Mouse (Mus musculus): ENCODE results near the gene Gtf2f1. TPM values are rescaled to one million over a fixed set of nuclear protein-coding genes. Genes with fewer than 3 reads are reported as not detected.

Gene Gtf2f1
- total RNA-seq, 2 experiments from 2014 or later: 54.5 to 59.1 TPM

DNA sequence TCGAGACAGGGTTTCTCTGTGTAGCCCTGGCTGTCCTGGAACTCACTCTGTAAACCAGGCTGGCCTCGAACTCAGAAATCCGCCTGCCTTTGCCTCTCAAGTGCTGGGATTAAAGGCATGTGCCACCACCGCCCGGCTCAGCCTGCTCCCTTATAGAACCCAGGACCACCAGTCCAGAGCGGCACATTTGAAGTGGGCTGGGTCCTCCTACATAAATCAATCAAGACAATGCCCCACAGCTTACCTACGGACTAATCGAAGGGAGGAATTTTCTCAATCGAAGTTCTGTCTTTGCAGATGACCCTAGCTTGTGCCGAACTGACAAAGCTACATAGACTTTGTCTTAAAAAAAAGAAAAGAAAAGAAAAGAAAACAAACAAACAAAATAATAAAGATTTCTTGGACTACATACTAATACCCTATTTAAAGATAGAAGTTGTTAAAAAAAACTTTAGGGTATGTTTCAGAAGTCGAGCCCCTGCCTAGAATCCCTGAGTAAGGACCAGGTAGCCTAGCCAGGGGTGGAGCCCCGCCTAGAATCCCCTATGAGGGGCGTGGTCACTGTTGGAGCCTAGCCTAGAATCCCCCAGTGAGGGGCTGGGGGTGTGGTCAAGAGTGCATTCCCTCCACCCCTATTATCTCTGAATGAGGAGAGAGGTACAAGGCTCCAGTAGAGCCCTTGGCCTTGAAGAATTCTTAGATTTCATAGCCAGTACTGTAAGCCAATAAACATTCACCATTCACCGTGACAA, 37.0 kb downstream of the Gtf2f1 start:
- no peak for DNase-seq

DNA sequence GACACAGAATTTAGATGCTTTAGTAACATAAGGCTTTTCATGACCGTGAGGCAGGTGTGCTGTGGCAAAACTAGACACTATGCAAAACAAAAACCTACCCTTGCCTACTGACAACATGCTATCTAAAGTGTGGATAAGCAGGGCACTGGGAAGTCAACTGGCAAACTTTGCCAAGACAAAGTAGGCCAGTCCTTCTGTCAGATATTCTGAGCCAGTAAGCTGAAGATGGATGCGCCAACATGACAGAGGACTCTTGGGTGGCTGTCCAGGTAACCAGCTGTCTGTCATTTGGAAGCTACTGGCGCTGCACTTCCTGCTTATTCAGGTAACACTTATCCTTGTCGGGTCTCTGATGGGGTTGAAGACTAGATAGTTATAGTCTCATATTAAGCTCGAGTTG, 41.0 kb downstream of the Gtf2f1 start:
- DNase-seq: no peak

DNA sequence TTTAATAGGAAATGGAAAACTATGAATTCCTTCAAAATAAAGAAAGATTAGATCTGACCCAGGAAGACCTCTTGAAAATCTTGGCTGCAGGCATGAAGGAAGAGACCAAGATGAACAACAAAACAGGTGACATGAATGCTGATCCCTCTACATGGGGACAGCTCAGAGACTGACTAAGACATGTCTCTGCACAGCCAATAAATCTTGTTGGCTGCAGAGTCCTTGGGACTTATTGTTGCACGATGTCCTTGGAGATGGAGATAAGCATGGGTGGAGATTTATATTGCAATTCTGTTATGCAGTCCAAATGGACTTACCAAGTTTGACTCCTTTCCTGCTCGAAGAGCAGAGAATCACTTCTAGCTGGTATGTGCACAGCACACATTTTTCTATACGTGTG, 41.8 kb downstream of the Gtf2f1 start:
- DNase-seq: no peak

DNA sequence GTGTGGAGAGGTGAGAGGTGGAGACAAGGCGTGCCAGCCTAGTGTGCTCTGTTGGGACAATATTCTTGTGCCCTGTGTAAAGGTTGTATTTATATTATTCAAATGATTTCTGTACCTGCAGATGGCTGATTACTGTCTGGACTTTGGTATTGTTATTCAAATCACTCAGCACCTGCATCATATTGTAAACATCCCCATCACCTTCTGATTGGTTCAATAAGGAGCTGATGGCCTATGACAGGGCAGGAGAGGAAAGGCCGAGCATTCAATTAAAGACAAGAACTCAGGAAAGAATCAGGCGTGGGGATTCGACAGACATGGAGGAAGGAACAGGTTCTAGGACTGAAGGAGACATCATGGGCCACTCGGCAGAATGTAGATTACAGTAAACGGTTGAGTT, 47.4 kb downstream of the Gtf2f1 start:
- no peak for DNase-seq

DNA sequence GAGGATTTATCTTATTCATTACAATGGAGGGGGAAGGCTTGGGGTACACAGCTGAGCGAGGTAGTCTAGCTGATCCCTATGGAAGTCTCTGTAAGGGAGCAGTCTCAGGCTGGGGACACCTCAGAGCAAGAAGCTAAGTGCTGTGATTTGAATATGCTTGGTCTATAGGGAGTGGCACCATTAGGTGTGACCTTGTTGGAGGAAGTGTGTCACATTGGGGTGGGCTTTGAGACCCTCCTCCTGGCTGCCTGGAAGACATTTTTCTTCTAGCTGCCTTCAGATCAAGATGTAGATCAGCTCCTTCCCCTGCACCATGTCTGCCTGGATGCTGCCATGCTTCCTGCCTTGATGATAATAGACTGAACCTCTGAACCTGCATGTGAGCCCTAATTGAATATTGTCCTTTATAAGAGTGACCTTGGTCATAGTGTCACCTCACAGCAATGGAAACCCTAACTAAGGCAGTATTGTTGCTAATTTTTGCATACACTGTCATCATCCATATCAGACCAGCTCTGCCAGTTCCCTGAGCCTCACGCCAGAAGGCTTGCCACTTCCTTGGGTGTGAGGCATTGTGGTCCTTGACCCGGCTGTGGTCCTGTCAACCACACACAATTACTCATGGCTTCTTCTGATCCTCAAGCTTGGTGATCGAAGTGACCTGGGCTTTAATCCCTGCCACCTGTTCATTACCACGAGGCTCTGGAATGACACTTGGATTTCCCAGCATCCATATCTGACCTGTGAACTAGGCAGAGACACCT, 48.3 kb downstream of the Gtf2f1 start:
- no peak for DNase-seq

DNA sequence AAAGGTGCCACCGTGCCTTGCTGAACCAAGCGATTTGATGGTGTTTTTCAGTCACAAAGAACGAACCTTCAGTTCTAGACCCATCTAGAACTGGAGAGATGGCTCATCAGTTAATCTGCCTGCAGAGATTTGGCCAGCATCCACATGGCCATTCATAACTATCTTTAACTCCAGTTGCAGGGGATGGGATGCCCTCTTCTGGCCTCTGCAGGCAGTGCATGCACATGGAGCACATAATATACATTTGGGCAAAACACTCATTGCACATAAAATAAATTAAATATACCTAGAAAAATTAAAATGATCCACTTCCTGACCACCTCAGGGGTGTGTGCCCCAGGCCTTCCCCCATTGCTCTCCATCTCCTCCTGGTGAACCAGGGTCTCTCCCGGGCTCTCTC, 49.2 kb downstream of the Gtf2f1 start:
- no peak for DNase-seq

DNA sequence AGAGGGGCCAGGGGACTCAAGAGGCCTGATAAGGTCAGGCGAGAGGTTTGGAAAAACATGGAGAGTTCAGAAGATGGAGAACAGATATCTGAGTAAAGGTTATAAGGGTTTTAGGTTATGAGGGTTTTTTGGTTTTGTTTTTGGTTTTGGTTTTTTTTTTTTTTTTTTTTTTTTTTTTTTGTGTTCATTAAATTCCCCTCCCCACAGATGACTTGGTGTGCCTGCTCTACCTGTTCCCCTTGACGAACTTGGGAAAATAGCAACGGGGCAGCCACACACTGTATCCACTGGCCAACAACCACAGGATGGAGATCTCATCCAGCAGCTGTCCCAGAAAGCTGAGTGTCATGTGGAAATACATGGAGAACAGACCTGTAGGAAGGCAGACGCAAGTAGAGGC, 52.4 kb downstream of the Gtf2f1 start:
- no peak for DNase-seq

DNA sequence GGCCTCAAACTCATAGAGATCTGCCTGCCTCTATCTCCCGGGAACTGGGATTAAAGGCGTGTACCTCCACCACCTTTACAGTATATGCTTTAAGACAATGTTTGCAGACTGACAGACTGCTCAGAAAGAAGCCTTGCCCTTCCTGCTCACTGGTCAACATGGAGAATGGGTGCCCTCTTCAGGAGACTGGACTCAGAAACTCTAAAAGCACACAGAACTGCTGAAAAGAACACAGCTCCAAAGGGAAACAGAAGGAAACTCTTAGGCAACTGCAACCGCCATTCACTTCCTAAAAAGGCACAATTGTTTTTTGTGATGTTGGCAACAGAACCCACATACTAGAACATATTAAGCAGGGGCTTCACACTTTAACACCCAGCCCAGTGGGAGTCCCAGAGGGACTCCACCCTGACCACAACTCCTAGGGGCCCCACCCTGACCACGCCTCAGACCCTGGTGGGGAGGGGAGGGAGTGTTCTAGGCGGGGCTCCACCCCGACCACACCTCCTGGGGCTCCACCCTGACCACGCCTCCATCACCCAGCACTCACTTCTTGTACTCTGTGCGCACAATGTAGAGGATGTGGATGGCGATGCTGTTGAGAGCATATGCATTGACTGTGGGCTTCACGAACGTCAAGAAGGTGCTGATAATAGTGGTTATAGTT, 53.2 kb downstream of the Gtf2f1 start:
- DNase-seq: no peak

DNA sequence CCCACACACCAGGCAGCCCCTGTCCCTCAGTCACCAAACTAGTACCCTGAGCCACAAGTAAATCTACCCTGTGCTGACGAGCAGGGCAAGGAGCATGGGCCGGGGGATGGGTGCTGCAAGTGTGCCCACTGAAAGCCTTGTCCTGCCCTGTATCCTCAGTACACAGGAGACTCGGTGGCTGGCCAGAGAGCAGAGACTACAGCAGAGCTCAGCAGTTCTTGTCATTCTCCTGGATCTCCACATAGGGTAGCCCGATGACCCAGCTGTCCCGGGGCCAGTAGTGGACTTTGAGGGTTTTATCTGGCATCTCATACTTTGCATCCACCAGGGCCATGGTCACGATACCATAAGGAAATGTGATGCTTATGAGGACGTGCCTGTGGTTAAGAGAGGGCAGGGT, 56.2 kb downstream of the Gtf2f1 start:
- DNase-seq: no peak

Other genes starting within 250 kb of the Gtf2f1 start
- gene Dus3l, start 246.5 kb downstream of the Gtf2f1 start, total RNA-seq (2021): 10 to 100 TPM; 68.6 to 71.1 TPM
- 1 to 10 TPM; 1.4 to 1.5 TPM for gene Prr22, start 241.0 kb downstream of the Gtf2f1 start, total RNA-seq (2021)
- gene Rfx2, start 180.3 kb downstream of the Gtf2f1 start, total RNA-seq (2021): 1 to 10 TPM; 5.0 TPM
- gene Acsbg2, start 136.8 kb downstream of the Gtf2f1 start, total RNA-seq (2021): not detected
- under 1 TPM; 0.17 to 0.23 TPM for gene 1700061G19Rik, start 135.8 kb downstream of the Gtf2f1 start, total RNA-seq (2021)
- 10 to 100 TPM; 82.4 to 90.3 TPM for gene Mllt1, start 75.9 kb downstream of the Gtf2f1 start, total RNA-seq (2021)
- not detected for gene Acer1, start 29.2 kb downstream of the Gtf2f1 start, total RNA-seq (2021)
- gene Clpp, start 21.0 kb downstream of the Gtf2f1 start, total RNA-seq (2021): 10 to 100 TPM; 67.4 to 70.4 TPM
- gene Alkbh7, start 13.9 kb downstream of the Gtf2f1 start, total RNA-seq (2021): 10 to 100 TPM; 20.1 to 26.4 TPM
- not detected for gene Pspn, start 11.3 kb downstream of the Gtf2f1 start, total RNA-seq (2021)
- gene Gm17949, start 181 bp upstream of the Gtf2f1 start, total RNA-seq (2021): under 1 TPM in 1 of 2 experiments, not detected in 1; 0.30 TPM
- gene Khsrp, start 20.2 kb upstream of the Gtf2f1 start, total RNA-seq (2021): 100 to 1,000 TPM; 111 to 121 TPM
- gene Slc25a41, start 30.4 kb upstream of the Gtf2f1 start, total RNA-seq (2021): not detected
- under 1 TPM; 0.47 to 0.63 TPM for gene Crb3, start 47.8 kb upstream of the Gtf2f1 start, total RNA-seq (2021)
- gene Slc25a23, start 48.6 kb upstream of the Gtf2f1 start, total RNA-seq (2021): 100 to 1,000 TPM; 363 to 374 TPM
- gene Dennd1c, start 67.2 kb upstream of the Gtf2f1 start, total RNA-seq (2021): 1 to 10 TPM in 1 of 2 experiments, under 1 TPM in 1; 0.92 to 1.0 TPM
- gene Tubb4a, start 76.5 kb upstream of the Gtf2f1 start, total RNA-seq (2021): 100 to 1,000 TPM; 553 to 593 TPM
- 1 to 10 TPM in 1 of 2 experiments, under 1 TPM in 1; 0.88 to 1.1 TPM for gene Tnfsf9, start 94.0 kb upstream of the Gtf2f1 start, total RNA-seq (2021)
- under 1 TPM in 1 of 2 experiments, not detected in 1; 0.57 TPM for gene Cd70, start 138.5 kb upstream of the Gtf2f1 start, total RNA-seq (2021)
- not detected for gene Tnfsf14, start 182.9 kb upstream of the Gtf2f1 start, total RNA-seq (2021)
- 1 to 10 TPM; 1.1 to 2.4 TPM for gene C3, start 216.8 kb upstream of the Gtf2f1 start, total RNA-seq (2021)
- 10 to 100 TPM; 23.6 to 25.4 TPM for gene Gpr108, start 237.2 kb upstream of the Gtf2f1 start, total RNA-seq (2021)
- 1 to 10 TPM; 7.9 to 8.2 TPM for gene Trip10, start 238.2 kb upstream of the Gtf2f1 start, total RNA-seq (2021)